Mouse (Mus musculus) cortical plate, adult 2 months (tissue): Measurements from ENCODE around the gene Il17a.

ENCODE experiments used
- CTCF ChIP-seq: fragments of 200-500 bp; IDR thresholded peaks from 2 replicates; pipeline ENCODE4 v1.5.1; 2011; ENCODE audit warnings: mild to moderate bottlenecking, control low read depth, low read length; ENCODE audit not compliant: insufficient read depth; ENCODE audit errors: extremely low read depth
- POLR2A ChIP-seq: fragments of 200-500 bp; IDR thresholded peaks from 2 replicates; pipeline ENCODE4 v1.6.1; 2011; ENCODE audit warnings: mild to moderate bottlenecking, low read length, control low read depth; ENCODE audit not compliant: insufficient read depth; ENCODE audit errors: extremely low read depth

- TF ChIP-seq POLR2A, result no peak
- TF ChIP-seq CTCF, result peak; percentile 22; the same call in 1 of the 2 replicates
Measured at GRCm38 (mm10) chr1:20738483-20738882, 7.8 kb downstream of the Il17a start.
